13 mouse cellular contexts compared by ENCODE assay signal in the genomic region with DNA sequence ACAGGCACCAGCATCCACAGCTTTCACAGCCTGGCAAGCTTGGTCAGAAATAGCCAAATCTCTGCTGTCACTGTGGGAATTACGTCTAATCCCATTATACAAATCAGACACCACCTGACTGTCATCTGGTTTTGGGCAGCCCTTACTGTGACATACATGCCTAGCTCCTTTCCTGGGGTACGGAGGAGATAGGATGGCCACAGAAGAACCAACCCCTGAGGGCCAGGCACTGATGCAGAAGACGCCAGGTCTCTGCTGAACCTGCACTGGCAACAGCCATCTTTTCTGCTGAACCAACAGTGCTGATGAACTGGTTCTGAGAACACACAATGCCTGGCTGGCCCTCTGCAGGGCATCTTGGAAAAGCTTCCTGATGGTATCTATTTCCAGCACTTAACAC.
"Had no signal": no experiment of that assay in that cellular context is flagged by ENCODE, and none has a peak within 500 bp of the region (broad histone marks: within the 10 kb centered on the region; RNA-seq: fewer than 3 reads in every experiment).

No protein-coding gene starts in this region.

- DNase-seq: gastrocnemius, adult 2 months; gastrocnemius, postnatal 10 days; gastrocnemius, postnatal 25 days; heart, adult 2 months; heart, postnatal 14 days; heart, postnatal 4 days; kidney, adult 18-20 months; kidney, adult 8-10 months; kidney, postnatal 10 days; kidney, postnatal 25 days; kidney, postnatal 4 days; liver; liver, embryonic 13.5 days had no signal
